Mouse (Mus musculus): ENCODE results near the gene 4930402H24Rik.

Gene 4930402H24Rik

DNA sequence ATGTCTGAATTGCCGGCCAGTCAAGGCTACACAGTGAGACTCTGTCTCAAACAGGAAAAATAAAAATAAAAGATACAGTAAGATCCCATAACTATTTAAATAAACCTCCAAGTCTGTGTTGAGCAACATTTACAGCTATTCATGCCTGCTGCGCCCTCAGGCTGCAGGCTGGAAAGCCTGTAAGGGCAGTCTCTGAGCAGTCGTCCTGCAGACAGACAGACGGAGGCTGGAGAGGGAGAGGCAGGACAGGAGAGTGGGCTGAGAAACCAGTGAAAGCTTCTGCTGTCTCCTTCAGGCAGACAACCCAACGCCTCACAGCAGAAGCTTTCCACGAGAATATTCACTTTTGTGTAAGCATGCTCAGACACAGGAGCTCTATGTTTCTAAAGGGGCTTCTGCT is 92.5 kb downstream of the 4930402H24Rik start:
- no peak for DNase-seq (ENCODE audit: low spot score in 2 of 2)

DNA sequence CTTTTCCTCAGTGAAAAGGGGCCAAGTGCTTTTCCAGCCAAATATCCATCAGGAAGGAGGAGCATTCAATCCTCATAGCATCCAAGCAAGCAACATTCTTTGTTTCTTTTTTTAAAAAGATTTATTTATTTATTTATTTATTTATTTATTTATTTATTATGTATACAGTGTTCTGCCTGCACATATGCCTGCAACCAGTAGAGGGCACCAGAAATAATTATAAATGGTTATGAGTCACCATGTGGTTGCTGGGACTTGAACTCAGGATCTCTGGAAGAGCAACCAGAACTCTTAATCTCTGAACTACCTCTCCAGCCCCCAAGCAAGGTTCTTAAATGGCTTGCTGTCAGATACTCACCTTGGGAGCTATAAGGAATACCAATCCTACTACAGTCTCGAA is 93.7 kb downstream of the 4930402H24Rik start:
- no peak for DNase-seq (ENCODE audit: low spot score in 2 of 2)

DNA sequence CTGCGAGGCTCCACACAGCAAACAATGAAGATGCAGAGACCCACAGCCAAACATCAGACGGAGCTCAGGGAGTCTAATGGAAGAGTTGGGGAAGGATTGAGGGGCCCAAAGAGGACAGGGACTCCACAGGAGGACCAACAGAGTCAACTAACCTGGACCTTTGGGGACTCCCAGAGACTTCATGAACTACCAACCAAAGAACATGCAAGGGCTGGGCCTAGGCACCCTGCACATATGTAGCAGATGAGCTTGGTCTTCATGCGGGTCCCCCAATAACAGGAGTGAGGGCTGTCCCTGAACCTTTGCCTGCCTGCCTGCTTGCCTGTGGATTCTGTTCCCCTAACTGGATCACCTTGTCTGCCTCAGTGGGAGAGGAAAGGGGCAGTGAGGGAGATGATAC is 101.1 kb downstream of the 4930402H24Rik start:
- DNase-seq (ENCODE audit: low spot score in 2 of 2), result no peak

DNA sequence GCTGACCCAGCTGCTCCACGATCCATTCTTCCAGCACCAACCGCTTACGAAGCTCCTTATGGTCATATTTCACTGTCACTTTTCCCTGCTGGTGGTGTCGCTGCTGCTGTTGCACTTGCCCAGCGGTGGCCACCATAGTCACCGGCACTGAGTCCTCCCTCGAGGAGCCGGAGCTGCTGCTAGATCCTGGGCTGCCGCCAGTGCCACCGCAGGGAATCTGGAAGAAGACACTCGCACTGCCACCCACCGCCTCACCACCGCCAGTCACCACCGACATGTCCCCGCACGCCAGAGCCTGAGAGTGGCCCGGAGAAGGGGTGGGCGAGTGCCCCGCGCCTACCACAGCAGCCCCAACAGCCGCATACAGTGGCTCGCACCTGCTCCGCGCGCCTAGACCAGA is 102.5 kb downstream of the 4930402H24Rik start:
- DNase-seq (ENCODE audit: low spot score in 2 of 2), result peak in 1 of 2 experiments; percentile 17

DNA sequence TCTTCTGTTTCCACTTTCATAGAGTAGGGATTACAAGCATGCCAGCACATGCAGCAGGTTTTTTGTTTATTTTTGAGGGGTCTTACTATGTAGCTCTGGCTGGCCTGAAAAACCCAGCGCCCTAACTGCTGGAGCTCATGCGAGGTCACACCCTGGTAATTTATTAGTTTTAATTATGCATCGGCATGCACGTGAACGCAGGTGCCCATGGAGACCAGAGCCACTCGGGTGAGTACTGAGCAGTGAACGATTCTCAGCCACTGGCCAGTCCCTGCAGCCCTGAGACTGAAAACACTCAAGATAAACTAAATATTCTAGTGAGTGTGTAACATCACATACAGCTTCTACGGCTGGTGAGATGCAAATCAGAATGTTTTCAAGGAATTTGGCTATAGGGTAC is 110.5 kb downstream of the 4930402H24Rik start:
- DNase-seq (ENCODE audit: low spot score in 2 of 2), result no peak

DNA sequence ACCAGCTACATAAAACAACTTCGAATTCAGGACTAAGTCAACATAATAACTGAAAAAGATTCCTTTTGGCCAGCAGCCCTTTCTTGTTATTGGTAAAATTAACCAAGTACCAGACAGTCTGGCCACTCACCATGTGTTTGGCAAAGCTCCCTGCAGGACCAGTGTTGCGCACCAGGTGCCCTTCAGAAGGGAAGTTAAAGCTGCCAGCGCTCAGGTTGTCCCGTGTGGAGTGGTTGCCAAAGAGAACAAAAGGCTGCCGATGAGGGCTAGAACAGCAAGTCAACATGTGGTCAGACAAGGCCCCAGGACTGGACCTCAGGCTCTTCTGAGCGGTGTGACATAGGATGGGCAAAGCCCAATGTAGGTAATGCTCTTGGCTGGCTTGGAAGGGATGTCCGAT is 114.5 kb downstream of the 4930402H24Rik start:
- DNase-seq (ENCODE audit: low spot score in 2 of 2), result no peak

DNA sequence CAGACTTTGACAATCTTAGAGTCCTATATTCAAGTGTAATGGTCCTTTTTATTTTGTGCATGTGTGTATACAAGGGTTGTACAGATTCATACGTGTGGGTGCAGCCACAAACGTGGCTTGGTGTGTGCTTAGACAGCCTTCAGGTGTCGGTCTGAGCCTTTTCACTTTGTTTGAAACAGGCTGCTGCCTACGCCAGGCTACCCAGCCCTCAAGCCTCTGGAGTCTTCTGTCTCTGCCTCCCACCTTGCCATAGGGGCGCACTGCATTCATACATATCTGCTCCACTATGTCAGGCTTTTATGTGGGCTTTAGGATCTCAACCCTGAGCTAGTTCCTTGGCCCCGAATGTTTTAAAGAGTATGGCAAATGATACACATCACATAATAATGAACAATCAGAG is 116.6 kb downstream of the 4930402H24Rik start:
- DNase-seq (ENCODE audit: low spot score in 2 of 2), result no peak

DNA sequence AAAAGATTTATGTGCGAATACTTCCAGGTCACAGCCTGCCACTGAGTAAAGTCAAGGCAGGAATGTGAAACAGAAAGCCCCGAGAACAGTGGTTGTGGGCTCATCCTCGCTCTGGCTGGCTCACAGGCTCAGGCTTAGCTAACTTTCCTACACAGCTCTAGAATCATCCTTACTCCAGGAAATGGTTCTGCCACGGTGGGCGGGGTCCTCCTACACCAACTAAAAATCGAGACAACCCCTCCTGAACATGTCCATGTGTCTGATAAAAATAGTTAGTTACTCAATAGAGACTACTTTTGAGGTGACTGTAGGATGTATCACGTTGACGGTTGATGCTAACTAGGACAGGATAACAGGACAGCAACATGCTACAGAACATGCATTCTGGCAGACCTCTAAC is 117.2 kb downstream of the 4930402H24Rik start:
- DNase-seq (ENCODE audit: low spot score in 2 of 2), result no peak

DNA sequence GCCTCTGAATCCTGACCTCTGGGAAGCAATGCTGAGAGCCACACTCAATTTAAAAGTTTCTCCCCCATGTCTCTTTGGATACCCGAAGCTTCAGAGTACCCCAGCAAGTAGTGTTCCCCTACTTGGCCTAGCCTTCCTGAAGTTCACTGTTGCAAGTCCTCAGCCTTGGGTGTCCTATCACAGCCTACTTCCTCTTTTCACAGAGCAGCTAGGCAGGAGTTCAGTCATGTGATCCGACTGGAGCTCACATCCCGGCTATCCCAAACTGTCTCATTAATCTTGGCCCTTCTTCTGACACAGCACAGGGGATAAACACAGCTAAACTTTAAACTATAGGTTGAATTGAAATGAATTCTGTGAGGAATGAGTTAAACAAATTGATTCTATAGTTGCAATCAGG is 121.3 kb downstream of the 4930402H24Rik start:
- no peak for DNase-seq (ENCODE audit: low spot score in 2 of 2)

DNA sequence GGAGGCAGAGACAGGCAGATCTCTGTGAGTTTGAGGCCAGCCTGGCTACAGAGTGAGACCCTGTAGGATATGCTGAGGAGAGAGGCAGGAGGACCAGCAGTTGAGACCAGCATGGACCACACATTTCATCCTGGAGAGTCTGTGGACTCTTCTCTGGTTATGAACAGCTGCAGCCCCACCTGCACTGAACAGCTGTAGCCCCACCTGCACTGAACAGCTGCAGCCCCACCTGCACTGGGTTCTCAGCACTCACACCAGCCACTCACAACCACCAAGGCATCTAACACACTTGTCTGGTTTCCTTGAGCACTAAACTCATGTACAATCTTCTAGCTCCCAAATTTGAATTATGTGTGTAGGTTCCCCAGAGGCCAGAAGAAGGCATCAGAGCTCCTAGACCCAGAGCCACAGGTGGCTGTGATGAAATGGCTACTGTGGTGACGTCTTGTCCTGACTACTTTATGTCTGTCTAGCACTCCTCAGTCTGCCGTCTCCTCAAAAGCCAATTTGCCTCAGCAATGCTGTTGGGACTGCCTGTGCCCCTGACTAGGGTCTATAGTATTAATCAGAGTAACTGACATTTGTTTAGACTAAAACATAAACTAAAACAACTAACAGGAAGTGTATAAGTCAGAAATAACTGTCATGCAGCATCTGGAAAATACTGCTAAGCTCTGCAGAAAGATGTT is 125.4 kb downstream of the 4930402H24Rik start:
- no peak for DNase-seq (ENCODE audit: low spot score in 2 of 2)

DNA sequence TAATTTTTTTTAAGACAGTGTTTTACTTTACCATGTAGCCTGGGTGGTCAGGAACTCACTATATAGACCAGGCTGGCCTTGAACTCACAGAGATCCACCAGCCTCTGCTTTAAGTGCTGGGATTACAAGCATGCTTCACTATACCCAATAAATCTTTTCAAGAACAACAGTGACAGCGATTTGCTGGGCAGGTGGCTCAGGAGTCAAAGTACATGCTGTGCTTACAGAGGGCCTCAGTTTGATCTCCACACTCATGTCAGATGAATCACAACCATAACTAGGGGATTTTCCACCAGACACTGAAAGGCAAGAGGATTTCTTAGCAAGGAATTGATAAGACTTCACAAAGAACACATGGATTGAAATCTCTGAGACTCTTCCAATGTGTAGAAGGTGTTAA is 126.3 kb downstream of the 4930402H24Rik start:
- DNase-seq (ENCODE audit: low spot score in 2 of 2), result no peak

DNA sequence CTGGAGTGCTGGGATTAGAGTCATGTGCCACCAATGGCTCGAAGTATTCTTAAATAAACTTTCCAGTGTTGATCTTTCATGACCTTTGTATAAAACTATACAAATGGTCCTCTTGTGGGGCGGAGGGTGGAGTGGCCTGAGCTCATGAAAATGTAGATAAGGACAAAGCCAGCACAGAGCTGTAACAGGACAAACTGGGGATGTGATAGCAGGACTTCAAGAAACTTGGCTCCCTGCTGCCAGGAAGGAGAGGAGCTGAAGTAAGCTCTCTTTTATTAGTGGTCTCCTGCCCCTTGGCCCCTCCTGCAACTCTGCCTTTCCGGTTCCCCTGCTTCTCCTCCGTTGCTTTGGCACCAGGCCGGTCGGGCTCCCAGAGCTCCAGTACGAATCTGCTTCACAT is 129.6 kb downstream of the 4930402H24Rik start:
- no peak for DNase-seq (ENCODE audit: low spot score in 2 of 2)

DNA sequence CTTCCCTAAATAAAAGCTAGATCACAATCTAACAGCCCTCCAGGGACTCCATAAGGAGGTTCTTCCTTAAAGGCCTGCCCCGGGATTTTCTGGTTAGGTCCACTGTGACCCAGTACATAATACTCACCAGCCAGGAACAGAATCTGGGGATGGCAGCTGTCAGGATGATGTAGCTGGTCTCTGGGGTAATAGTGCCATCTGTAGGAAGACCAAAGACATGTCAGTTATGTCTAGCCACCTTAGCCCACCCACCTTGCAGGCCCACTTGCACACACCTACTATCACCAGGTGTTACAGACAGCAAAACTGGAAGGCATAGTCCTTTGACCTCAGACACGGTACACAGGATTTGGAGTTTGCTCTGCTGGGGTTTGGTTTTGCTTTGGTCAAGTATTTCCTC is 138.7 kb downstream of the 4930402H24Rik start:
- no peak for DNase-seq (ENCODE audit: low spot score in 2 of 2)

DNA sequence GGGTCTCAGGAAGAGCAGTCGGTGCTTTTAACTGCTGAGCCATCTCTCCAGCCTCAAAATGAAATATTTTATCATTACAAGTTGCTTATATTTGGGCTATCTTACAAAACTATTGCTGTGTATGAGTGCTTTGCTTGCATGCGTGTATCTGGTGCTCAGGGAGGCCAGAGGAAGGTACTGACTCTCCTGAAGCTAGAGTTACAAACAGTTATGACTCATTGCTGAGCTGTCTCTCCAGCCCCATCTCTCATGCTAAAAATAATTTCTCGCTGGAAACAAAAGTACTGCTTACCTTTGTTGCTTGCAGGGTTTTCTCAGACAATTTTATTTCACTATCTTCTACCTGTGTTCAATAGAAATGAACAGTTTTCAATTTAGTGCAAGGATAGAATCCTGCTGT is 140.8 kb downstream of the 4930402H24Rik start:
- DNase-seq (ENCODE audit: low spot score in 2 of 2), result no peak

DNA sequence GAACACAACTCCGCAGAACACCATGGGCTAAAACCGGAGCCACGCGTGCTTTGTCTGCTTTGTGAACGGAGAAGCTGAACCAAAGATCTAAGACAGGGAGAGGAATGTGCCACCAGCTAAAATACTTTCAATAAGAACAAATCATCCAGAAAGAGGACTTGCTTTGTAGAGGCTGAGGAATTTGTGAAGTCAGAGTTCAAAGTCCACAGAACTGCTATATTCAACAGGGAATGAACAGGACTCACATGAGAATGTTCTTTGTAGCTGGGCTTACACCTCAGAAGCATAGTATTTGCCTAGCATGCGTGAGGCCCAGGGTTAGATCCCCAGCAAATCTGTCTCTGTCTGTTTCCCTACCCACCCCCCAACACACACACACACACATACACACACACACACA is 145.3 kb downstream of the 4930402H24Rik start:
- DNase-seq (ENCODE audit: low spot score in 2 of 2), result no peak

DNA sequence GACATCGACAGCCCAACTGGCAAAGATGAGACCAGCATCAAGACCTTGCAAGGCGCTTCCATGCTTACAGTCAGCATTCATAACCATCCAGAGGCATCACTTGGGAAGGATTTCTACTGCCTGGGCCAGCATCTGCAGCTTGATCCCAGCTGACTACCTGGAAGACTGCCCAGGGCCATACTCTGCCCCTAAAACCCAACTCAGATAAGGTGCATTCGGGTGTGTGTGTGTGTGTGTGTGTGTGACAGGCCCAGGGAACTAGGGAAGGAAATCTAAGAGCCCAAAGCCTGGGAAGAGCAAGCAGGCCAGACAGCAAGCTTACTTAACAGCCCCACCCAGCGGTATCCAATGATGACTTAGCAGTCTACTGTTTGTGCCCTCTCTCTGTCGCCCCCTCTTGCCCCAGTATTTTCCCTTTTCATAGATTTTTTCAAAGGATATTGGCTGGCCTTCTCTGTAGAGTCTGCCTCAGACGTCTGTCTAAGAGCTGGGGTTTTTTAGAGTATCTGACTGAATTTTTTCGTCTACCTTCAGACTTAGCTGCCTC is 151.1 kb downstream of the 4930402H24Rik start:
- DNase-seq (ENCODE audit: low spot score in 2 of 2), result no peak

DNA sequence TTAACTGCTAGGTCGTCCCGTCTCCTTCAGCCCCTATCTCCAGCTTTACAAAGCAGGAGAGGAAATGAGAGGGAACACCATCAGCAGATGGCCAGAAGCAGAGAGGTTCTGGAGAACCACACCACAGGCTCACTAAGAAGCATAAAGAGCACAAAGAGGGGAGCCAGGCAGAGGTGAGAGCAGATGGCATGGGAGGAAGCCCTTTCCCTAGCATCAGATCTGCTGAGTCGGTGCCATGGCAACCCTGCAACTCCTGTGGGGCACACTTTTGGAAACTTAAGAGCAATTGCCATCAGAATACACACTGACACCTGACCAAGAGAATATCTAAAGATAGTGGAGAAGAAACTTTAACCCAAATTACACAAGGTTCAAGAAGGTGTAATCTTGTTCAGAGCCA is 151.6 kb downstream of the 4930402H24Rik start:
- DNase-seq (ENCODE audit: low spot score in 2 of 2), result no peak

DNA sequence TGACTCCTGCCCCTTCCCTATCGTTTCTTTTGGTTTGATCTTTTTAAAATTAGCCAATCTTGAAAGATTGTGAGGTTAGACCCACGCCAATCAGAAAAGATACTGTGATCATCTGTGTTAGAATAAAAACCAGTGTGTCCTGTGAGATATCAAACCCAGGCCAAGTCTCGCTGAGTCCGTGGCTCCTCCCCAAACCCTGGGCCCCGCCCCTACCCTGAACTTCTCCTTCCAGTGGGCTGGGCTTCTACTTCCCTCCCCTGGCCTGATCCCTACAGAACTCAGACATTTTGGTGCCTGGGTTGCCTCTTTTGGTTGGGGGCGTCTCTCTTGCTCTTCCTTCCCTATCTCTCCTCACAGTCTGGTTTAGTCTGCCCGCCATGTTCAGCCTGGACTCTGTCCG is 155.8 kb downstream of the 4930402H24Rik start:
- DNase-seq (ENCODE audit: low spot score in 2 of 2), result no peak

DNA sequence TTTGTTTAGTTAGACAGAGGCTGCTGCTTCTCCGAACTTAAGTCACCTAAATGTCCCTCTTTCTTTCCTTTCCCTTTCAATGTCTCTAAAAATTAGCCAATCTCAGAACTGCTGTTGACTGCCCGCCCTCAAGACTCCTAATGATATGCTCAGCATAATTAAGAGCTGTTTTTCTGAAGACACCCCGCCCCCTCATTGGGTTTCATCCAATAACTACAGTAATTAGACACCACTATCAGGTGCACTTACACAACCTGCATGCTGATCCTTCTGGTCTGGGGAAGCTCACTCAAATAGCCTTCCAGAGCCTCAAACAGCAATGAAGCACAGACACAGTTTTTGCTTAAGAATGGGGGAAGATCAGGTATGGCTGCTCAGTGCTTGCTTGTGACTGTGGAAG is 156.5 kb downstream of the 4930402H24Rik start:
- no peak for DNase-seq (ENCODE audit: low spot score in 2 of 2)

DNA sequence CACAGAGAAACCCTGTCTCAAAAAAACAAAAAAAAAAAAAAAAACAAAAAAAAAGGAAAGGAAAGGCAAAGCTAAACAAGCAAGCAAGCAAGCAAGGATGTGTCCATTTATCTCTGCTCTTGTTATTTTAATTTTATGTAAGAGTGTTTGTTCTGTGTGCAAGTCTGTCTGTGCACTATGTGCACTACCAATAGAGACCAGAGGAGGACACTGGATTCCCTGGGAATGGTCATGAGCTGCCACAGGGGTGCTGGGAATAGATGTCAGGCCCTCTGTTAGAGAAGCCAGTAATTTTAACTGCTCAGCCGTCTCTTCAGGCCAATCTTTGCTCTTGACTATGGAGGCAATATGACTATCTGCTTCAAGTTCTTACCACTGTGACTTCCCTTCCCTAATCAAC is 162.6 kb downstream of the 4930402H24Rik start:
- DNase-seq (ENCODE audit: low spot score in 2 of 2), result no peak

DNA sequence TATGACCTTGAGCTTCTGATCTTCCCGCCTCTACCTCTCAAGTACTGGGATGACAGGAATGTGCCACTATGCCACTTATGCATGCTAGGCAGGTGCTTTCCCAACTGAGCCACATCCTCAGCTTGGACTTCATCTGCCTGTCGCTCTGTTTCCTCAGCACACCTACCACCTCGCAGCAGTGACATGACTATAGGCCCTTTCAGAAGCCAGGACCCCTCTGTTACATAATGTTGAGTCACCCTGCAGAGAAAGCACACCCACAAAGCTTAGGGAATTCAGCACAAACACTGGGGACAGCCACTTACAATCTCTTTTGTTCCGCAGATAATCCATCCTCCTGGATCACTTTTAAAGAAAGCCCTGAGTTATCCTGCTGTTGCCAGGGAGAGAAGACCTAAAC is 166.1 kb downstream of the 4930402H24Rik start:
- DNase-seq (ENCODE audit: low spot score in 2 of 2), result no peak

DNA sequence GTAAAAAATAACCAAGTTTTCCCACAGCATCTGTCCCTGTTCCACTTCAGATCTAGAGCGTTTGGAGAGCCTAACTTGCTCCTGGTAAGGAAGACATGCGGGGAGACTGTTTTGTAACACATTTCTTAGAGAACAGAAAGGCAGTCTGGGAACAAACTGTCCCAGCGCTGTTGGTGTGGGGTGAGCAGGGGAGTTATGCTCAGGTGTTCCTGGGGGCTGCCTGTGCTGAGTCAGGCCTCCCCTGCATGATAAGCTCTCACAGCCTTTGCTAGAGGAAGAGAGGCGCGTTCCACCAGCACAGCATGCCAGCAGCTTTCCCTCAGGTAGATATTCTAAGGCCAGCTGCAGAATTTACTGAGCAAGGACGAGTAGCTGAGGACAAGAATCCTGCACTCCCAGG is 168.2 kb downstream of the 4930402H24Rik start:
- DNase-seq (ENCODE audit: low spot score in 2 of 2), result no peak

DNA sequence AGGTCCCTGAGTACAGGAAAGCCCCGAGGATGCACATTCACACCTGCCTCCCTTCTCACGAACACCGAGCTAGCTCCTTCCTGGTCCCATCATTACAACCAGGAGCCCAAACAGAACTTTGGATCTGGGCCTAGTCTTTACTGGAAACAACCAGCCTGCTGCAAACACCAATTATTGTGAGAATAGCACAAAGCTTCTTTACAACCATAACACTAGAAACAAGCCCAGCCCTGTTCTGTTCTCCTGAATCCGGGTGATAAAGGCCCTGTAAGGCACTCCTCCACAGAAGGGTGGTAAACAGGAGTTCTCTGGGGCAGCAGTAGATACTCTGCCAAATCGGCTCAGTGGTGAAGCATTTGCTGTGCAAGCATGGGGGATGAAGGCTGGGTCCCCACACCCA is 170.9 kb downstream of the 4930402H24Rik start:
- no peak for DNase-seq (ENCODE audit: low spot score in 2 of 2)

DNA sequence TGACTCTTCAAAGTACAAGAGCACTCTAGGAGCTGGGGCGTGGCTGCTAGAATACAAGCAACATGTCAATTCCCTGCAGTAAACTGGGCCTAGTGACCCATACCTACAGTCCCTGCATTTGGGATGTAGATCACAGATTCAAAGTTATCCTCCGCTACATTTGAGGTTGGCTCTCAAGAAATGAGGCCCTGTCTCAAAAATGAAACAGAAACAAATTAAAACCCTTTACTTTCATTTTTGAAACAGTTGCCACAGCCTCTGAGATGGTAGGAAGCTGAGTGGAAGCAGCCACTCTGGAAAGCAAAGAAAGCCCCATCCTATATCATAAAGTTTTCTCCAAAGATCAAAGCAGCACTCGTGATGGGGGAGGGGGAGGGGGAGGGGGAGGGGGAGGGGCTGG is 172.8 kb downstream of the 4930402H24Rik start:
- DNase-seq (ENCODE audit: low spot score in 2 of 2), result no peak

Data from frontal cortex, postnatal 10 days (tissue).